Mouse (Mus musculus) megakaryocyte, embryonic 14.5 days (primary cell): ENCODE measurements around the gene Slc48a1. TPM values are rescaled to one million over a fixed set of nuclear protein-coding genes. Genes with fewer than 3 reads are reported as not detected.

Source experiments
- H3K27me3 ChIP-seq: replicated peaks from 2 replicates; pipeline ENCODE3; 2012; ENCODE audit warnings: inconsistent platforms
- H3K36me3 ChIP-seq: replicated peaks from 2 replicates; pipeline ENCODE3; 2012; ENCODE audit warnings: low read length, inconsistent platforms, mixed read lengths
- H3K4me1 ChIP-seq: 2 replicates; pipeline ENCODE4 v1.6.1; 2012; ENCODE audit warnings: inconsistent platforms
- H3K4me3 ChIP-seq: replicated peaks from 2 replicates; pipeline ENCODE3; 2012; ENCODE audit warnings: moderate library complexity, mild to moderate bottlenecking, inconsistent platforms
- H3K9me3 ChIP-seq: 2 replicates; pipeline ENCODE4 v1.6.1; 2012; ENCODE audit warnings: inconsistent platforms
- FLI1 ChIP-seq: IDR thresholded peaks from 2 replicates; pipeline ENCODE4 v1.6.1; 2012; ENCODE audit warnings: low read length, inconsistent platforms, mixed read lengths
- GATA1 ChIP-seq: IDR thresholded peaks from 3 replicates; pipeline ENCODE4 v1.6.1; 2012; ENCODE audit warnings: mixed read lengths, low read length, inconsistent platforms, borderline replicate concordance
- polyA plus RNA-seq: library from polyadenylated mRNA; stranded (reverse); fragments of >175 nt; gene quantifications from 2 replicates; pipeline ENCODE4 v1.2.3, GENCODE M21; 2012; ENCODE audit warnings: low replicate concordance; ENCODE audit not compliant: insufficient read depth

Gene Slc48a1
- polyA plus RNA-seq: 58.7 and 61.4 TPM in 2 replicates

- TF ChIP-seq FLI1: no peak
- no peak for TF ChIP-seq GATA1
- peaks cover 18% of the 10 kb centered on the region for H3K27me3 ChIP-seq
- peaks cover 51% of the 10 kb centered on the region for H3K4me1 ChIP-seq
- H3K4me3 ChIP-seq: no peak within 1 kb of the TSS
- no peaks in the 10 kb centered on the region for H3K36me3 ChIP-seq
- H3K9me3 ChIP-seq: no peaks in the 10 kb centered on the region
These were observed at the start of gene Slc48a1 for GRCm38 (mm10) chr15:97778311-97779098. Gene Slc48a1, plus strand, starts transcription at chr15:97778520.

GRCm38 (mm10) chr15:97728804-97729203 is 49.5 kb upstream of the Slc48a1 start:
- TF ChIP-seq GATA1 (no peak), FLI1 (no peak)
- Histone ChIP-seq H3K4me3 (no peak overlapping the region), H3K36me3 (no peaks in the 10 kb centered on the region)

GRCm38 (mm10) chr15:97730365-97730764 is 48.0 kb upstream of the Slc48a1 start:
- Histone ChIP-seq H3K4me1 (peaks cover 16% of the 10 kb centered on the region), H3K4me3 (no peak overlapping the region), H3K36me3 (no peaks in the 10 kb centered on the region), H3K27me3 (peaks cover 60% of the 10 kb centered on the region), H3K9me3 (no peaks in the 10 kb centered on the region)
- TF ChIP-seq FLI1 (no peak), GATA1 (no peak)

More at GRCm38 (mm10) chr15:97728804-97729203, 49.5 kb upstream of the Slc48a1 start:
- peaks cover 74% of the 10 kb centered on the region for H3K27me3 ChIP-seq
- H3K9me3 ChIP-seq: no peaks in the 10 kb centered on the region
- peaks cover 16% of the 10 kb centered on the region for H3K4me1 ChIP-seq

GRCm38 (mm10) chr15:97731111-97731510 is 47.2 kb upstream of the Slc48a1 start, which contains the start of gene Endou:
Gene Endou, minus strand, starts transcription at chr15:97731339.
- Histone ChIP-seq H3K9me3 (no peaks in the 10 kb centered on the region), H3K4me3 (no peak within 1 kb of the TSS), H3K4me1 (peaks cover 13% of the 10 kb centered on the region), H3K27me3 (peaks cover 56% of the 10 kb centered on the region), H3K36me3 (no peaks in the 10 kb centered on the region)
- TF ChIP-seq FLI1 (no peak), GATA1 (no peak)

GRCm38 (mm10) chr15:97731988-97732387 is 46.3 kb upstream of the Slc48a1 start:
- Histone ChIP-seq H3K9me3 (no peaks in the 10 kb centered on the region), H3K27me3 (peaks cover 51% of the 10 kb centered on the region), H3K4me1 (peaks cover 6% of the 10 kb centered on the region), H3K4me3 (no peak overlapping the region), H3K36me3 (no peaks in the 10 kb centered on the region)
- no peak for TF ChIP-seq GATA1
- TF ChIP-seq FLI1: no peak

GRCm38 (mm10) chr15:97738923-97739322 is 39.4 kb upstream of the Slc48a1 start:
- no peak for TF ChIP-seq FLI1
- no peak for TF ChIP-seq GATA1
- no peaks in the 10 kb centered on the region for H3K9me3 ChIP-seq
- no peaks in the 10 kb centered on the region for H3K36me3 ChIP-seq
- H3K27me3 ChIP-seq: peaks cover 45% of the 10 kb centered on the region
- no peak overlapping the region for H3K4me3 ChIP-seq
- H3K4me1 ChIP-seq: peaks cover 11% of the 10 kb centered on the region

- Histone ChIP-seq H3K27me3 (peaks cover 51% of the 10 kb centered on the region), H3K36me3 (no peaks in the 10 kb centered on the region), H3K9me3 (no peaks in the 10 kb centered on the region), H3K4me3 (no peak overlapping the region), H3K4me1 (peaks cover 16% of the 10 kb centered on the region)
- TF ChIP-seq GATA1: no peak
- no peak for TF ChIP-seq FLI1
These were observed 38.0 kb upstream of the Slc48a1 start for GRCm38 (mm10) chr15:97740283-97740732.

GRCm38 (mm10) chr15:97741662-97742061 is 36.7 kb upstream of the Slc48a1 start:
- H3K4me3 ChIP-seq: no peak overlapping the region
- no peaks in the 10 kb centered on the region for H3K36me3 ChIP-seq
- H3K9me3 ChIP-seq: no peaks in the 10 kb centered on the region
- H3K4me1 ChIP-seq: peaks cover 17% of the 10 kb centered on the region
- no peak for TF ChIP-seq FLI1
- TF ChIP-seq GATA1: no peak
- peaks cover 59% of the 10 kb centered on the region for H3K27me3 ChIP-seq

- Histone ChIP-seq H3K4me1 (peaks cover 21% of the 10 kb centered on the region), H3K9me3 (no peaks in the 10 kb centered on the region), H3K27me3 (peaks cover 60% of the 10 kb centered on the region), H3K4me3 (no peak overlapping the region), H3K36me3 (no peaks in the 10 kb centered on the region)
- TF ChIP-seq GATA1 (no peak), FLI1 (no peak)
These were observed 36.2 kb upstream of the Slc48a1 start for GRCm38 (mm10) chr15:97742074-97742473.

- H3K4me1 ChIP-seq: peaks cover 22% of the 10 kb centered on the region
These were observed 35.7 kb upstream of the Slc48a1 start for GRCm38 (mm10) chr15:97742600-97742999.

GRCm38 (mm10) chr15:97743210-97743609 is 35.1 kb upstream of the Slc48a1 start:
- peaks cover 25% of the 10 kb centered on the region for H3K4me1 ChIP-seq
- no peaks in the 10 kb centered on the region for H3K9me3 ChIP-seq
- TF ChIP-seq FLI1: no peak
- TF ChIP-seq GATA1: no peak
- H3K27me3 ChIP-seq: peaks cover 61% of the 10 kb centered on the region
- no peak overlapping the region for H3K4me3 ChIP-seq
- H3K36me3 ChIP-seq: no peaks in the 10 kb centered on the region

More at GRCm38 (mm10) chr15:97742600-97742999, 35.7 kb upstream of the Slc48a1 start:
- Histone ChIP-seq H3K4me3 (no peak overlapping the region), H3K9me3 (no peaks in the 10 kb centered on the region), H3K27me3 (peaks cover 62% of the 10 kb centered on the region), H3K36me3 (no peaks in the 10 kb centered on the region)
- TF ChIP-seq FLI1: no peak
- no peak for TF ChIP-seq GATA1
